Mouse (Mus musculus): ENCODE results near the gene Atg5.

GRCm38 (mm10) chr10:44367043-44367442 lies 98.9 kb downstream of the Atg5 start:
- no peak for TF ChIP-seq CTCF (IDR thresholded peaks at IDR 0.05; ENCODE audit: low read depth)
- no peak for TF ChIP-seq EP300 (optimal IDR thresholded peaks at IDR 0.05)
